Mouse (Mus musculus) heart, postnatal 36 days (tissue): ENCODE measurements at regions not wholly inside any gene's neighbourhood (a gene's known extent, or its start where the extent isn't known, plus 50 kb on each side); places are given as distances from the start of the nearest gene placed in this dataset.

ENCODE experiments used
- DNase-seq, 2 experiments: peaks; one replicate each; pipeline ENCODE4 v3.0.0; 2021 to 2022
- intact Hi-C: fragments of 180-260 bp; cut with DNase I; formaldehyde crosslinking; loops from one replicate; pipeline ENCODE4 v1.15.1; 2025

DNA sequence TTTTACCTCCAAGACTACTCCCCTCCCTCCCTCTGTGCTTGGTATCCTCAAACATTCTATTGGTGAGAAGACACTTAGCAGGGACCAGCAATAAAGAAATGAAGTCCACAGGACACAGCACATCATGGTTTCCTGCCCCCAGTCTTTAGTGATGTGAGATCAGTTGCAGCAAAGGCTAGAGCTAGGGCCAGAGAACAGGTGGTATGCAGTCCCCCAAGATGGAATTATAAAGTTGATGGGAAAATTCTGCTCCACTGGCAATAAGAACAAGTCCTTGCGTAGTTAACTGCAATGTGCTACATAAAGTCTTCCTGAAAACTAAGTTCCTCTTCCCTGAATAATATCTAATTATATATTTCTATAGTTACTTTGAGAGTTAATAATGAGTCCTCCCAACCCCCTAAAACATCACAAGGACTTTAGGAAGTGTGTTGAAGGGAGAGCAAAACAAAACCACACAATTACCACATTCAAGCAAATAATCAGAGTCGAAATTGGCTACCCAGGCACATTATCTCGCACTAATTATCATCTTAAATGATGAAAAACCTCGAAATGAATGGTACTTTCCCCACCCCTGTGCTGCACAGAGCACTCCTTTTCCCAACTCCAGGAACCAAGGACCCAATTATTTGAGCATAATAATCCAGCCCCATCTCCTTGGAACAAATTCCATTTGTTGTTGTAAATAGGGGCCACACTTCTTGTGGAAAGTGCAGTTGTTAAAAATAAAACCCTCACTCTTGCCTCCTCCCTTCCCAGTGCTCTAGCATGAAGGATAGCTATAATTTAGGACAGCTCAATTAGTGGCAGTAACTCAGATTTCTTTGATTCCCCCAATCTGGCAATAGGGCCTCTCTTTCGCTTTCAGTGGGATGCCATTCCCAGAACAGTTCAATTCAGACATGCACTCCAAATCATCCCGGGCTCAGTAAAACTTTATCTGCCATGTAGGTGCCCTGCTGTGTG is 2724.2 kb upstream of the Lrrc6 start:
- no peak for DNase-seq
- intact Hi-C loops: no loop called here

DNA sequence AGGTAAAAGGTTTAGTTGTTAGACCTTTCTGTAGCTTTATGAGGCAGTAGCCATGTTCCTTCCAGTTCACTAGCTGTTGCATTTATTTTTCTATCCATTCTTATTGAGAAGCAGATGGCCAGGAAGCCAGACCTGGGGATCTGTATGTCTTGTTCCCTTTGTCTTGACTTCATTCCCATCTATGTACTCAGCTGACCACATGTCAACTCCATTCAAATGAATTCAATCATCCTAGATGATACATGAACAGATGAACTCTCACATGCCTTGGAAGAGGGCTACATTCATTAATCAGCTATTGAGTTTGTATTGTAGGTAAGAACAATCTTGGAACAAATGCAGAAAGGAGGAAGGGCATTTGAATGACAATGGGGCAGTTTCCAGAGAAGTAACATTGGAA is 2722.7 kb upstream of the Lrrc6 start:
- intact Hi-C loops: no loop called here

DNA sequence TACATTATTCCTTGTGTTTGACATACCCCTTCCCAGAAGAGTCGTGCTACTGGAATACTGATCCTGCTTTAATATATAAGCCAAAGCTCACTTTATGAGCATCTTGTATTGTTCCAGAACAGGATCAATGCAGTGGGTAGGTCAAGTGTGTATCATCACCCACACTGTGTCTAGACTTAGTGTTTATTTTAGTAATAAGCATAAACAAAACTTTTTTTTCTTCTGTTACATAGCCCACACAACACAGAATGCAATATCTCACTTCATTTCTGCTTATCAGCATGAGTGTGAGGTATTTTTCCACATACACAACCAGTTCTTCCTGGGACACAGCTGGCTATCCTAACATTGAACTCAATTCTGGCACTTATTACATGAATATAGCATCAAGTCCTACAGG is 2721.7 kb upstream of the Lrrc6 start:
- intact Hi-C loops: no loop called here
- DNase-seq: no peak

More for the DNA sequence above, 2722.7 kb upstream of the Lrrc6 start:
- no peak for DNase-seq
